11 mouse cellular contexts compared by ENCODE assay signal in the genomic region with DNA sequence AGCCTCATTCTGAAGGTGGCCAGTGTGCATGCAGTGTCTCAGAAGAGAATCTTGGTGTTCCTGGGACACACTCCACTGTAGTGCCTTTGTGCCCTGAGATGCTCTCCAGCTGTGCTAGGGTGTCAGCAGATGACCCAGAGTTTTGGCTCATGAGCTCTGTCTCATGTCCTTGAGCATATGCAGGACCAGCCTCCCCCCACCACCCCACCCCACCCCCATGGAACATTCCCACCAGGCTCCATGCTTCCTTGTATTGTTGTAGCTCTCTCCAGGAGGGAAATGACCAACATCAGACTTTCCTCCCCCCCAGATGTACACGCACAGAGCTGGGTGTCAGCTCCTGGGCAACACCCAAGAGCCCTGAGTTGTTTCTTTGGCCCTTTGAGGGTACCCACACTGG. TPM values are rescaled to one million over a fixed set of nuclear protein-coding genes. Genes with fewer than 3 reads are reported as not detected.
DNase-seq lines count a peak whose midpoint lies in the region; ATAC-seq lines count a peak whose summit lies in the region.
"Had no signal": no experiment of that assay in that cellular context is flagged by ENCODE, and none has a peak within 500 bp of the region (broad histone marks: within the 10 kb centered on the region; RNA-seq: fewer than 3 reads in every experiment).

No protein-coding gene starts in this region.

- 63% methylated on average over 1 of the region's 1 CpGs for WGBS in kidney, embryonic 16.5 days
- WGBS in heart, embryonic 13.5 days = 67% methylated on average over 1 of the region's 1 CpGs
- 67% methylated on average over 1 of the region's 1 CpGs for WGBS in lung, embryonic 16.5 days
- WGBS in hindbrain, embryonic 14.5 days = 83% methylated on average over 1 of the region's 1 CpGs

- DNase-seq in kidney, adult 11 months = no peak
- DNase-seq in hindbrain, embryonic 14.5 days (ENCODE audit: low spot score) = no peak
- no peak for DNase-seq in left cerebral cortex, postnatal 25 days (ENCODE audit: low spot score in 2 of 2)
- DNase-seq: adrenal gland, adult 8-10 months had no signal

- H3K4me1 ChIP-seq in kidney, embryonic 16.5 days (ENCODE audit: insufficient read depth, low read length) = peaks cover 25% of the 10 kb centered on the region
- peaks cover 54% of the 10 kb centered on the region for H3K4me1 ChIP-seq in brown adipose tissue, adult 24 weeks (ENCODE audit: control insufficient read depth, insufficient read depth, insufficient read length, low read length)
- H3K4me1 ChIP-seq in heart, embryonic 13.5 days = peaks cover 53% of the 10 kb centered on the region
- H3K4me1 ChIP-seq in lung, embryonic 16.5 days (replicated peaks; ENCODE audit: control insufficient read depth, insufficient read depth, low read length) = peaks cover 14% of the 10 kb centered on the region
- H3K4me1 ChIP-seq in hindbrain, embryonic 14.5 days (replicated peaks; ENCODE audit: control insufficient read depth, insufficient read depth, low read length) = peaks cover 4% of the 10 kb centered on the region; the same call in 1 of the 2 replicates

- H3K27me3 ChIP-seq in kidney, embryonic 16.5 days (ENCODE audit: insufficient read depth, low read length) = no peaks in the 10 kb centered on the region
- H3K27me3 ChIP-seq in heart, embryonic 13.5 days (replicated peaks) = no peaks in the 10 kb centered on the region
- no peaks in the 10 kb centered on the region for H3K27me3 ChIP-seq in lung, embryonic 16.5 days (ENCODE audit: control insufficient read depth, insufficient read depth, low read depth, low read length)
- H3K27me3 ChIP-seq in hindbrain, embryonic 14.5 days (ENCODE audit: control insufficient read depth, insufficient read depth, low read length) = no peaks in the 10 kb centered on the region
- H3K27me3 ChIP-seq: Patski had no signal

- H3K4me2 ChIP-seq in kidney, embryonic 16.5 days (replicated peaks; ENCODE audit: low read depth, low read length) = no peak overlapping the region
- H3K4me2 ChIP-seq in heart, embryonic 13.5 days = no peak overlapping the region
- no peak overlapping the region for H3K4me2 ChIP-seq in lung, embryonic 16.5 days (ENCODE audit: low read depth, low read length)
- H3K4me2 ChIP-seq in hindbrain, embryonic 14.5 days (replicated peaks) = no peak overlapping the region

- H3K36me3 ChIP-seq in kidney, embryonic 16.5 days (ENCODE audit: insufficient read depth, low read length) = no peaks in the 10 kb centered on the region
- no peaks in the 10 kb centered on the region for H3K36me3 ChIP-seq in heart, embryonic 13.5 days
- H3K36me3 ChIP-seq in lung, embryonic 16.5 days (ENCODE audit: control insufficient read depth, insufficient read depth, low read length) = no peaks in the 10 kb centered on the region
- H3K36me3 ChIP-seq in hindbrain, embryonic 14.5 days (replicated peaks; ENCODE audit: control insufficient read depth, insufficient read depth) = no peaks in the 10 kb centered on the region

- intact Hi-C loops in left cerebral cortex, postnatal 25 days (cut with DNase I) = no loop called here

- H3K27ac ChIP-seq in kidney, embryonic 16.5 days (ENCODE audit: low read length) = peak overlapping the region; percentile 46; the same call in 1 of the 2 replicates
- H3K27ac ChIP-seq in brown adipose tissue, adult 24 weeks (replicated peaks; ENCODE audit: low read depth, low read length) = peak overlapping the region; percentile 97
- H3K27ac ChIP-seq in heart, embryonic 13.5 days (replicated peaks) = peak overlapping the region; percentile 67
- peak overlapping the region; percentile 76 for H3K27ac ChIP-seq in lung, embryonic 16.5 days (ENCODE audit: low read length)
- H3K27ac ChIP-seq in hindbrain, embryonic 14.5 days = no peak overlapping the region
- H3K27ac ChIP-seq: left cerebral cortex, adult 2 months had no signal

- H3K4me3 ChIP-seq in kidney, embryonic 16.5 days (ENCODE audit: low read length) = no peak overlapping the region
- no peak overlapping the region for H3K4me3 ChIP-seq in brown adipose tissue, adult 24 weeks (ENCODE audit: insufficient read depth, low read depth, low read length)
- H3K4me3 ChIP-seq in heart, embryonic 13.5 days = no peak overlapping the region
- no peak overlapping the region for H3K4me3 ChIP-seq in lung, embryonic 16.5 days (ENCODE audit: low read length)
- no peak overlapping the region for H3K4me3 ChIP-seq in hindbrain, embryonic 14.5 days (replicated peaks; ENCODE audit: low read length)
- H3K4me3 ChIP-seq: left cerebral cortex, adult 2 months had no signal

- no peaks in the 10 kb centered on the region for H3K9me3 ChIP-seq in kidney, embryonic 16.5 days (ENCODE audit: low read length)
- no peaks in the 10 kb centered on the region for H3K9me3 ChIP-seq in heart, embryonic 13.5 days
- no peaks in the 10 kb centered on the region for H3K9me3 ChIP-seq in lung, embryonic 16.5 days (ENCODE audit: control insufficient read depth, low read length)
- no peaks in the 10 kb centered on the region for H3K9me3 ChIP-seq in hindbrain, embryonic 14.5 days (ENCODE audit: control insufficient read depth, low read length)

- no peak overlapping the region for H3K9ac ChIP-seq in kidney, embryonic 16.5 days (replicated peaks; ENCODE audit: low read length)
- H3K9ac ChIP-seq in heart, embryonic 13.5 days = no peak overlapping the region
- H3K9ac ChIP-seq in lung, embryonic 16.5 days (ENCODE audit: low read length) = no peak overlapping the region
- H3K9ac ChIP-seq in hindbrain, embryonic 14.5 days = no peak overlapping the region

- ATAC-seq in kidney, embryonic 16.5 days (ENCODE audit: low FRiP score, low TSS enrichment) = 0 out of 2 replicates have a peak, but pooled peaks have one; percentile 14
- ATAC-seq in heart, embryonic 13.5 days (ENCODE audit: extremely low read depth, insufficient number of reproducible peaks, low FRiP score, low TSS enrichment) = no peak; the same call in 1 of the 2 replicates
- ATAC-seq in lung, embryonic 16.5 days (ENCODE audit: low read depth) = peak; percentile 74
- ATAC-seq in hindbrain, embryonic 14.5 days (ENCODE audit: low FRiP score) = no peak
- ATAC-seq: CD4-positive, CD25-positive, alpha-beta regulatory T cell, adult 4 months; Patski had no signal

RNA-seq across cellular contexts. Expression of a gene that starts 19.9 kb away (rescaled TPM):
- polyA plus RNA-seq in kidney, embryonic 16.5 days (2015; fragmentation: Nextera tagmentation; extraction: Ambion mirVana) = 13.3 and 13.6 TPM in 2 replicates
- 19.1 and 24.3 TPM in 2 replicates for polyA plus RNA-seq in brown adipose tissue, adult 24 weeks (2012; ENCODE audit: insufficient read depth, insufficient read length, missing spikeins)
- 8.4 and 9.7 TPM in 2 replicates for polyA plus RNA-seq in heart, embryonic 13.5 days (2015; fragmentation: Nextera tagmentation; extraction: Ambion mirVana)
- 10.7 and 12.2 TPM in 2 replicates for polyA plus RNA-seq in lung, embryonic 16.5 days (2015; fragmentation: Nextera tagmentation; extraction: Ambion mirVana)
- polyA plus RNA-seq in hindbrain, embryonic 14.5 days (2014; fragmentation: Nextera tagmentation; extraction: Ambion mirVana) = 19.9 and 22.3 TPM in 2 replicates
- total RNA-seq in left cerebral cortex, postnatal 25 days (2021) = 100 to 1,000 TPM; 110 TPM

Comparison
In these comparisons a context has a peak if more than half of its experiments do, and no peak if none do; other contexts are left out.
1. ATAC-seq: peak in kidney, embryonic 16.5 days (single experiment) and lung, embryonic 16.5 days (single experiment); none in heart, embryonic 13.5 days (single experiment) and hindbrain, embryonic 14.5 days (single experiment).